Mouse (Mus musculus) ES-Bruce4 (cell line): ENCODE data around the gene Clstn3. TPM values are rescaled to one million over a fixed set of nuclear protein-coding genes. Genes with fewer than 3 reads are reported as not detected.

Experiments
- H3K27ac ChIP-seq: 2 replicates; pipeline ENCODE4 v1.5.1; 2012; ENCODE audit warnings: low read length, inconsistent platforms; ENCODE audit not compliant: insufficient read depth
- H3K27me3 ChIP-seq: 2 replicates; pipeline ENCODE4 v1.6.1; 2012; ENCODE audit warnings: mild to moderate bottlenecking, low read length, inconsistent platforms; ENCODE audit not compliant: control insufficient read depth, poor library complexity, insufficient read depth, severe bottlenecking
- H3K36me3 ChIP-seq: 2 replicates; pipeline ENCODE4 v1.6.1; 2012; ENCODE audit warnings: inconsistent platforms, mild to moderate bottlenecking, low read length, moderate library complexity; ENCODE audit not compliant: control insufficient read depth, poor library complexity, insufficient read depth, severe bottlenecking
- H3K4me1 ChIP-seq: one replicate; pipeline ENCODE4 v1.8.1; 2011; ENCODE audit warnings: low read length; ENCODE audit not compliant: control insufficient read depth, insufficient read depth
- H3K4me3 ChIP-seq: 2 replicates; pipeline ENCODE4 v1.5.1; 2011; ENCODE audit warnings: low read depth, mild to moderate bottlenecking, low read length
- H3K9ac ChIP-seq: 2 replicates; pipeline ENCODE4 v1.6.1; 2012; ENCODE audit warnings: low read depth, mild to moderate bottlenecking, inconsistent platforms; ENCODE audit not compliant: poor library complexity, severe bottlenecking
- H3K9me3 ChIP-seq: replicated peaks from 2 replicates; pipeline ENCODE4 v1.6.1; 2012; ENCODE audit warnings: mild to moderate bottlenecking, low read length, inconsistent platforms; ENCODE audit not compliant: control insufficient read depth, poor library complexity, insufficient read depth, severe bottlenecking
- CTCF ChIP-seq: IDR thresholded peaks from one replicate; pipeline ENCODE4 v1.8.1; 2011; ENCODE audit warnings: low read depth, low read length
- EP300 ChIP-seq: IDR thresholded peaks from 2 replicates; pipeline ENCODE4 v1.6.1; 2011; ENCODE audit warnings: low read depth, low read length; ENCODE audit not compliant: insufficient read depth
- POLR2A ChIP-seq: IDR thresholded peaks from one replicate; pipeline ENCODE4 v1.8.1; 2011; ENCODE audit warnings: low read length; ENCODE audit not compliant: insufficient read depth
- polyA plus RNA-seq: library from polyadenylated mRNA; stranded (reverse); fragments of >200 nt; gene quantifications from 2 replicates; pipeline ENCODE4 v1.2.4, GENCODE M21; 2011; ENCODE audit warnings: low read depth; ENCODE audit not compliant: missing spikeins, insufficient read depth, insufficient read length

Clstn3 gene
- polyA plus RNA-seq, 1 experiment, result 17.1 TPM

- H3K9ac ChIP-seq, result no peak overlapping the region
- H3K9me3 ChIP-seq, result no peaks in the 10 kb centered on the region
- no peak for TF ChIP-seq CTCF
- no peak for TF ChIP-seq EP300
- no peak for TF ChIP-seq POLR2A
- peaks cover 3% of the 10 kb centered on the region for H3K4me1 ChIP-seq
- H3K27me3 ChIP-seq, result no peaks in the 10 kb centered on the region
- no peak overlapping the region for H3K27ac ChIP-seq
- H3K36me3 ChIP-seq, result no peaks in the 10 kb centered on the region
- no peak overlapping the region for H3K4me3 ChIP-seq
Measured at GRCm38 (mm10) chr6:124456243-124456642, 8.4 kb downstream of the Clstn3 start.

DNA sequence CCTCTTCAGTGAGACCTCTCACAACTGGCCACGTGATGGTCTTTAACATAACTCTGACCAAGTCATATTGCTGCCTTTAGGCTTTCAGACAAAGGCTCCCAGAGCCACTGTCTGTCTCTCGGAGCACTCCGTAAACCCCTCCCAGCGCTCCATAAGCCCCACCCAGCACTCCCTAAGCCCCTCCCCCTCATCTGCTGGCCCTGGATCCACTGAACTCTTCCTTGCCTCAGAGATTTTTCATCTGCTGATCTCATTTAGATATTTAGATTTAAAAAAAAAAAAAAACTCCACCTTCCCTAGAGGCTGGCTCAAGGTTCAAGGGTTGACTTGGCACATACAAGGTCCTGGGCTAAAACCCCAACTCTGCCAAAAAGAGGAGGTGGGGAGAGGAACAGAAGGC lies 10.8 kb downstream of the Clstn3 start:
- no peak overlapping the region for H3K9ac ChIP-seq
- no peaks in the 10 kb centered on the region for H3K27me3 ChIP-seq
- H3K4me1 ChIP-seq, result peaks cover 3% of the 10 kb centered on the region
- H3K36me3 ChIP-seq, result no peaks in the 10 kb centered on the region
- no peak overlapping the region for H3K4me3 ChIP-seq
- no peaks in the 10 kb centered on the region for H3K9me3 ChIP-seq
- no peak for TF ChIP-seq EP300
- no peak for TF ChIP-seq CTCF
- H3K27ac ChIP-seq, result no peak overlapping the region

- Histone ChIP-seq H3K27me3 (no peaks in the 10 kb centered on the region), H3K4me3 (no peak overlapping the region), H3K36me3 (no peaks in the 10 kb centered on the region), H3K4me1 (peaks cover 1% of the 10 kb centered on the region), H3K27ac (peak overlapping the region; percentile 24; the same call in 1 of the 2 replicates), H3K9ac (no peak overlapping the region), H3K9me3 (no peaks in the 10 kb centered on the region)
- TF ChIP-seq CTCF, result no peak
Measured at GRCm38 (mm10) chr6:124451995-124452394, 12.6 kb downstream of the Clstn3 start.

DNA sequence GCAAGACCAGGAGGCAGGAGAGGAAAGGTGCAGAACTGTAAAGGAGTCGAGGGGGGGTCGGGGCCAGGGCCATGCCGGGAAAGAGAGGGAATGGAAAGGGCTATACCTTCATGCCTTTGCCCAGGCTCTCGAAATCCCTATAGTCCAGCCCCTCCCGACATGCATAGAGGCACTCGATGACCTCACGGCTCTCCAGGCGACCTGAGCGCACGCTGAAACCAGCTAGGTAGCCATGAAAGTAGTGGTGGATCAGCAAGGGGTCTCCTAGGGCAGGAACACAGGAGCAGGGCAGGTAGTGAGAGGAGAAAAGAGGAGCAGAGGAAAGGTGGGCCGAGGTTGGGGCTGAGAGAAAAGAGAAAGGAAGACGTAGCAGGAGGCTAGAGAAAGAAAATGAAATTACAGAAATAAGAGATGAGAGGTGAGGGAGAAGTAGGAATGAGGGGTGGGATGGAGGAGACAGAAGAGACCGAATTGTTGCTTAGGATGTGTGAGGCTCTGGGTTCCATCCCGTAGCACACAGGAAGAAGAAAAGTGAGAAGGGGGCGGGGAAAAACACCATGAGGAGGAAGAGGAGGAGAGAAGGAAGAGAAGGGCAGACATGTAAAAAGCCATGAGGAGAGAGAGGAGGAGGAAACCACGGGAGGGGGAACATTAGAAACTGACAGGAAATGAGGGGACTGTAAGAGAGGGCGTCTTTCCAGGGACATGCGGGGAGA lies 14.8 kb downstream of the Clstn3 start:
- no peak for TF ChIP-seq POLR2A
- no peak for TF ChIP-seq CTCF
- TF ChIP-seq EP300, result no peak
- peak overlapping the region; percentile 21 for H3K9ac ChIP-seq

DNA sequence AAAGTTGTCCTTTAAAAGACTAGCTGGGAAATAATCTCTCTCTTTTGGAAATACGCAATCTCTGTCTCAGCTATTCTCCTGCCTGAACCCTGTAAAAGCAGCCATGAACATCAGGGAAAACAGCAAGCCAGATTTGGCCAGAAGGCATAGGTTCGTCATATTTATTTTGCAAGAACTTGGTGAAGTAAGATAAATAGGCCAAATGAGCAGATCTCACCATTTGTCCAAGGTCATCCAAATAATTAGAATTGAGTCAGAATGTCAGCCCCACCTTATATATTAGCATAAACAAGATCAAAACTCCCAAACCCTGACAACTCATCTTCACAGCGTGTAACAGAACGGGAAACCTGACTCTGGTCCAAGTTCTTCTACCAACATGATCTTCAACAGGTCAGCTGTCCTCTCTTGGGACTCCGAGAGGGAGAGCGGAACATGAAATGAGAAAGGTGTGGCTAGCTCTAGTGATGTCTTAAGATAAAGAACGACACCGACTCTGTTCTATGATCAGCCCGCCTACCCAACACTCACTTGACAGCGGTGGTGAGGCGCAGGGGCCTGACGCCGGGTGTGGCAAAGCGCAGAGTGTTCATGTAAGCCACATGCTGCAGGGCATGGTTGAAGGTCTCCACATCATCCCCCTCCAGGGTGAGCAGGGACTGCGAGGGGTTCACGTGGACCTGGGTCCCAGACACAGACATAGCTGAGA lies 15.5 kb downstream of the Clstn3 start:
- H3K9ac ChIP-seq, result peak overlapping the region; percentile 21
- no peak overlapping the region for H3K27ac ChIP-seq
- H3K9me3 ChIP-seq, result no peaks in the 10 kb centered on the region
- H3K4me1 ChIP-seq, result no peaks in the 10 kb centered on the region
- TF ChIP-seq POLR2A (no peak), CTCF (no peak), EP300 (no peak)
- H3K36me3 ChIP-seq, result no peaks in the 10 kb centered on the region
- no peaks in the 10 kb centered on the region for H3K27me3 ChIP-seq
- peak overlapping the region; percentile 52 for H3K4me3 ChIP-seq

More for the DNA sequence above, 14.8 kb downstream of the Clstn3 start:
- H3K27ac ChIP-seq, result no peak overlapping the region
- no peaks in the 10 kb centered on the region for H3K27me3 ChIP-seq
- H3K9me3 ChIP-seq, result no peaks in the 10 kb centered on the region
- H3K4me1 ChIP-seq, result no peaks in the 10 kb centered on the region
- H3K4me3 ChIP-seq, result peak overlapping the region; percentile 52
- H3K36me3 ChIP-seq, result no peaks in the 10 kb centered on the region

DNA sequence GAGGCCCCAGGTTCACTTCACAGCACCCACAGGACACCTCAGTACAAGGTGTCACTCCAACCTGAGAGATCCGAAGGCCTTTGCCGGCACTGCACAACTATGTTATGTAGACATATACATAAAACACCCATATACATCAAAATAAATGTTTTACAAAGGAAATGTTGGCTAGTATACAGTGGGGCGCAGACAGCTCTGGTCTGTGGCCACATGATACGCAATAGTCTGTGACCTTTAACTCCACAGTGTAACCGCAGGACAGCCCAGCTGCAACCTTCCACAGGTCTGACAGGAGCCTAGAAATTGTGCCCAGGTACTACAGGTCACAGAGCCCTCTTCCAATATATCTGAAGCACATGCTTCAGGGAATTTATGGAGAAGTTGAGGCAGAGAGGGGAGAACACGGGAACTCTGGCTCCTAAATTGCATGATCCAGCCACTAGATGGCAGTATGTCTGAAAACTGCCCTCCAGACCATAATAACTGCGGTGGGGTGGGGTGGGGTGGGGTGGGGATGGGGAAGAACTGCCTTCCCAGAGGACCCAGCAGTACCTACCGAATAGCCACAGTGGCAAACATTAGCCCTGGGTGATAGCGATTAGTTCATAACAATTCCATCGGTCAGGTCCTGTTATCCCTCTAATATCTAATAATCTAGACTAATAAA lies 16.3 kb downstream of the Clstn3 start:
- no peak overlapping the region for H3K27ac ChIP-seq
- TF ChIP-seq CTCF, result no peak
- no peak for TF ChIP-seq POLR2A
- no peak for TF ChIP-seq EP300

More for the DNA sequence above, 16.3 kb downstream of the Clstn3 start:
- H3K9ac ChIP-seq, result no peak overlapping the region
- H3K4me3 ChIP-seq, result no peak overlapping the region
- no peaks in the 10 kb centered on the region for H3K36me3 ChIP-seq
- H3K9me3 ChIP-seq, result no peaks in the 10 kb centered on the region
- no peaks in the 10 kb centered on the region for H3K27me3 ChIP-seq
- H3K4me1 ChIP-seq, result no peaks in the 10 kb centered on the region
